In the genomic region with DNA sequence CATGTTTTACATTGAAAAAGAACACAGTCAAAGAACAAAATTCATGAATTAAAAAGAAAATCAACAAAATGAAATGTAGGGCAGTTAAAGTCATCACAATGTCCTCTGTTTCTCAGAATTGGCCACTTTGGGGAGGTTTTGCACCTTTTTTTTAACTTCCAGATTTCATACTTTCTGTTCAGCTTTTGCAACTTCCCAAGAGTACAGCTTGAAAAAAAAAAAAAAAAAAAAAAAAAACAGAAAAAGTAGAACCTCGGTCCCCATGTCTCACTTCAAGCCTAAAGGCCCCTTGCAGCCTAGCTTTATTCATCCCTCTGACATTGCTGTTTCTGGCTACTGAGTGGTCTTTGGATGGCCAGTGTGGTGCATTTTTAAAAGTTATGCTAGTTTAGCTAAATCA, we compare ENCODE assay signal across 15 mouse cellular contexts.
"Had no signal": no experiment of that assay in that cellular context is flagged by ENCODE, and none has a peak within 500 bp of the region (broad histone marks: within the 10 kb centered on the region; RNA-seq: fewer than 3 reads in every experiment).

No protein-coding gene starts in this region.

- DNase-seq: lung, adult 18-20 months; lung, embryonic 14.5 days; lung, postnatal 10 days; lung, postnatal 4 days; right cerebral cortex, postnatal 14 days; thymus, adult 2 months; thymus, postnatal 25 days; thymus, postnatal 4 days had no signal

- H3K9ac ChIP-seq: lung, embryonic 14.5 days; midbrain, embryonic 13.5 days; midbrain, embryonic 15.5 days; neural tube, embryonic 12.5 days; stomach, embryonic 15.5 days had no signal

- H3K4me3 ChIP-seq: megakaryocyte, embryonic 14.5 days; midbrain, embryonic 13.5 days; midbrain, embryonic 15.5 days; neural tube, embryonic 12.5 days; stomach, embryonic 15.5 days had no signal

- H3K4me2 ChIP-seq: lung, embryonic 14.5 days; midbrain, embryonic 11.5 days; midbrain, embryonic 13.5 days; midbrain, embryonic 15.5 days; neural tube, embryonic 12.5 days; stomach, embryonic 15.5 days had no signal

- ATAC-seq: midbrain, embryonic 13.5 days; midbrain, embryonic 15.5 days had no signal

- H3K9me3 ChIP-seq: megakaryocyte, embryonic 14.5 days; midbrain, embryonic 13.5 days; midbrain, embryonic 15.5 days; neural tube, embryonic 12.5 days; stomach, embryonic 15.5 days had no signal

- H3K27me3 ChIP-seq: megakaryocyte, embryonic 14.5 days; midbrain, embryonic 13.5 days; midbrain, embryonic 15.5 days; neural tube, embryonic 12.5 days; stomach, embryonic 15.5 days had no signal

- H3K4me1 ChIP-seq: midbrain, embryonic 13.5 days; midbrain, embryonic 15.5 days; neural tube, embryonic 12.5 days; stomach, embryonic 15.5 days had no signal

- H3K36me3 ChIP-seq: midbrain, embryonic 13.5 days; midbrain, embryonic 15.5 days; neural tube, embryonic 12.5 days; stomach, embryonic 15.5 days had no signal

- H3K27ac ChIP-seq: midbrain, embryonic 13.5 days; midbrain, embryonic 15.5 days; neural tube, embryonic 12.5 days; stomach, embryonic 15.5 days; stomach, postnatal 0 days had no signal
